Mouse (Mus musculus): ENCODE results near the gene Rbms3.

Rbms3 gene

DNA sequence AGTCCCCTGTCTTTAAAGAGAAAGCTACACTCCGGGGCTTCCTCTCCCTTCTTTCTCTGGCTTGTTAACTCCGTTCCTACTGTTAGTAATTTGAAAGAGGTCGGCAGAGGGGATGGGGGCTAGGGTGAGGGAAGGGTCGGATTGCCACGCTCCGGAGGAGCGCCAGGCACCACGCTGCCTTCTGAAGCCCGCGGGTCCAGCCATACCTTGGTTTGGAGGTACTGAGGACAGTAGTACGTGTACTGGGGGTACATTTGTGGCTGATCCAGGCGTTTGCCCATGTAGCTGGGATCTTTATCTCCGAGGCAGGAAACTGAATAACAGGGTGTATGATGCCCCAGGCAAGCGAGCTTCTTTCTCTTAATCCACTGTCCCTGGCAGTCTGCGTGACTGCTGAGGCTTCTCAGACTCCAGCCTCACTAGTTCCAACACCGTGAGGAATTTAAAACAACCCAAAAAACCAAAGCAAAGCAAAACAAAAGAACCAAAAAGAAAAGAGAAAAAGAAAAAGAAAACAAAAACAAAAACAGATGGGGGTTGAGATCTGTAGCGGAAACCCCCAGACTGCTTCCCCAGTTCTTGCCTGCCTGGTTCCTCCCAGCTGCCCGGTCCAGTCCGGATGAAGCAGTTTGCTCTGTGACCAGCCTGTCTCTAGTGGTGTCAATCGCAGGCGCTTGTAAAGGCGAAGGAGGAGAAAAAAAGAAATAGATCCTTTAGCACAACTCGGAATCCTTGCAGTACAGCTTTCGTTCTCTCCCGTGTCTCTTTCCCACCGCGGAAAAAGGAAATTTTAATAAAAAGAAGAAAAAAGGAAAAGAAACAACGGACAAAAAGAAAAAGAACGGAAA, 378.0 kb downstream of the Rbms3 start:
- DNase-seq (ENCODE audit: low spot score), result peak; percentile 77

DNA sequence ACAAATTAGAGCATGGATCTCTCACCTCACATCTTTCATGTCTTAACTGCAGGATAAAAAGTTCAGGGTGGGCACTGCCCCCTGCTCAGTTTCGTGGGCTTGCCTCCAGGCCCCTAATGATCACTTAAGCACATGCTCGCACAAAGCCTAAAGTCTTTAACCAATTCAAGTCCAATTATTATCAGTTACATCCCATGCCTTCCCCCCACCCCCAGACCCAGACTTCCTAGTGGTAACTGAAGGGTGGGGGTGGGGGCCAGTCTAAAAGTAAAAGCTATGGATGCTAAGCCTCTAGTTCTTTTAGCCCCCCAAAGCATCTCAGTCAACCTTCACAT, 378.9 kb downstream of the Rbms3 start:
- DNase-seq (ENCODE audit: low spot score), result no peak

DNA sequence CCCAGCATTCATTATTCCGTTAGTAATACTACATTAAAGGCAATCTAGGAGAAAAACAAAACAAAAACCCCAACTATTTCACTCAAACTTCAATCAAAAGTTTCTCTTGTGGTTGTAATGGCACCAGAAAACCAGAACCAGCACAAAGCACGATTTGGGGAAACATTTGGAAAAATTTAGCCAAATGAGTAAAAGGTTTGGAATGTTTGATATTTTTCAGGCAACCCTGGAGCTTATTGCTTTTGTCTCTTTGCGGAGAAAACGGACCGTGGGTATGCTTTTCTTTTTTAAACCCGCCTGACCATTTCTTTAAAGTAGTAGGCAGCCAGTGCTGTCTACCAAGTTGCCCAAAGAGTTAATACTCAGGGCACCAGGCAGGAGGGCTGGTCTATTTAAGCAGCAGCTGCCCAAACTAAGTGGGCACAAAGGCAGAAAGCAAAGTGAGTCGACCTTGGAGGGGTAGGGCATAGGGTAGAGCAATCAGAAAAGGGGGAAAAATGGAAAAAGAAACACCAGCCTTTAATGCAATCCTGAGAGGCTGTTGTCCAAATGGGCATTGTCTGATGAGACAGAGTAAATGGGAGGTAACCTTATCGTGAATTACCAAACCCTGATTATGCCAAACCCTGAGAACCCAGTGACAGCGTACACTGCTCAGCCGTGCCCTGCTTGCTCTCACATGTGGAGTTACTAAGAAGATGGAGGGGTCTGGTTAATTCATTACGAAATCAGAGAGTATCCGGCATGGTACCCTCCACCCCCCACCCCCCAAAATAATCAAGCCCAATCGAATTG, 379.5 kb downstream of the Rbms3 start:
- DNase-seq (ENCODE audit: low spot score), result peak; percentile 38

DNA sequence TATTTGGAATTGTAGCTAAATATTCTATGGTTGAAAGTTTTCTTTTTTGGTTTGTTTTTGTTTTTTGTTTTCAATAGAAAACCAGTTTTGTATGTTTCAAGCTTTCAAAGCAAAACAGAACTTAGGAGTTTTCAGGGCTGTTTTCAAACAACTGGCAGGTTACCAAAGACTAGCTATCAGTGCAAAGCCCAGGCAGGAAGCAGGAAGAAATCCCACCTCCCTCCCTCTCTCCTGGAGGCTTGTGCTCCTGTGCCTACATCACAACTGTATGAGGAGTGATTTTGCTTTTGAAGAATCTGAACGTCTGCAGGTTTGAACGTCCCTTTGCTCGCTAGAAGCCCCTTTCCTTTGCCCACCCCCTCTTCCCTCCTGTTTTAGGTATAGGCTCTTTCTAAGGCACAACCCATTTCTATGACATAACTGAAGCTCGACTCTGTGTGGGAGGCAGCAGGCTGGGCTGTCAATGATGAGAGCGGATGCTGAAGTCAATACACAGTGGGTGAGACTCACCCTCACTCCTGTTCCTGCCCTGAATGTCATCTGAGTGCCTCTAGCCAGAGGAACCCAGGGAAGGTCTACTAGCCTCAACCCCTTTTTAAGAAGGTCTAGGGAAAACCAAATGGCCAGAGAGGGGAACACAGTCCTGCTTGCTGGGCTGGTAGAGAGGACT, 382.3 kb downstream of the Rbms3 start:
- DNase-seq (ENCODE audit: low spot score), result no peak

DNA sequence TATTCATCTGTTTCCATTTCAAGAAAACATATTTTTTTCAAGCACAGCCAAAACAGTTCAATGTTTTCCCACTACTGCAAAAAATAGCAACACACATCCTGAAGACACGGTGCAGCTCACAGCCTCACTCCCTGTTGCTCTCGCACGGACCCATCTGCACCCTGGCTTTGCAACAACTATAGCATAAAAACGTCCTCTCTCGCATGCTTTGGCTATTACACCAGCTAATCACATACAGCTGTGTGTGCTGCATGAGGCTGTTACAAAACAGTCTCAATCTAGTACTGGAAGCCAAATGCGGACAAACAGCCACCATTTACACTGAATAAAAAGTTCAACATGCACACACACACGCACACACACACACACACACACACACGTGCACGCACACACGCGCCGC, 383.5 kb downstream of the Rbms3 start:
- peak; percentile 18 for DNase-seq (ENCODE audit: low spot score)

DNA sequence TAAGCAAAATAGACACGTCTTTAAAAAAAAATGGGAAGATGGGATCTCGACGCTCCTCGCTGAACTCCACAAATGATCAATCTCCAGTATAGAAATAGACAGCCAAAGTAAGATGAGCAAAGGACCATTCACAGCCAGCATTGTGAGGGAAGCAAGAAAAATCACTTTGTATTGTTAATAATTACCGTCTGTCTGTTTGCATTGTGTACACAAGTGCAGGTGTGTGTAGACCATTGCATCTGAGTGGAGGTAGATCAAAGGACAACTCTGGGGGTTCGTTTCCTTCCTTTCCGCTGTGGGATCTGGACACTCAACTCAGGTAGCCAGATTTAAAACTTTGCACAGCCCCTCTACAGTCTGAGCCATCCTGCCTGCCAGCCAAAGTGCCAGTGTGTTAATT, 386.3 kb downstream of the Rbms3 start:
- no peak for DNase-seq (ENCODE audit: low spot score)

DNA sequence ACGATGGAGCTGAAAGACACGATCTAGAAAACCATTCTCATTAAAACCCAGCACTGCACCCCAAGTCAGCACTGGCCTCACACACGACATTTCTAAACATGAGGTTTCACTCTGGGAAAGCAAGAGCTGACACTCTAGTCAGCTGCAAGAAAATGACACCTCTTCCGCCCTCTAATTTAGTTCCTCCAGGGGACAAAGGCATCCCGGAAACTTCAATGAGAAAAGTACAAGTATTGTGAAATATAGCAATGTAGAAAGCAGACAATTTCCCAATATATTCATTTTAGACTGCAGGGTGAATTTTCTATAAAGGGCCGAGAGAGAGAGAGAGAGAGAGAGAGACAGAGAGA, 395.0 kb downstream of the Rbms3 start:
- DNase-seq (ENCODE audit: low spot score), result peak; percentile 37

DNA sequence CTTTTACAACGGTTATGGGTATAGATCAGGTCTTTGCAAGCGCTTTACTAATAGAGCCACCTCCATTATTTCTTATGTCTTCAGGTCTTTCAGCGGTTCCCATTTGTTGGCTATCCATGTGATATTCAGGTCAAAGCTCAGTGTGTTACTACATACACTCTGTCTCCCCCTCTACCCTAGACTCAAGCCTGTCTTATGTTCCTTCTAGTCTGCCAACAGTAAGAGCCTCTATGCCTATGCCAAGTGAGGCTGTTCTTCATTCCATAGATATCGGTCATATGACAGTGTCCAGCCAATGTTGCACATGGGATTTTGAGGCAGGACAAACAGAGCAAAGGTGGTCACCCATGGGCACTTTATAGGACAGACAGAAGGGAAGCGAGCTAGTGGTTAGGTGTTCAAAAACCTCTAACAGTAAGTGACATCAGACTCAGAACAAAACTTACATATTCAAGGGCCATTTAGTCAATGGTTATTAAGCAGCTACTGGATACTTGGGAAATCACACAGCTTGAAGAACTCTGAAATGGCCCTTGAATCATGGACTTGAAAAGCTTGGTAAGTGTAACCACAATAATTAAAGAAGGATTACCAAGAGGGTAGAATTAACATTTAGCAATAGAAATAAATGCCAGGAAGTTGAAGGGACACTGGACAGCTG, 395.5 kb downstream of the Rbms3 start:
- no peak for DNase-seq (ENCODE audit: low spot score)

DNA sequence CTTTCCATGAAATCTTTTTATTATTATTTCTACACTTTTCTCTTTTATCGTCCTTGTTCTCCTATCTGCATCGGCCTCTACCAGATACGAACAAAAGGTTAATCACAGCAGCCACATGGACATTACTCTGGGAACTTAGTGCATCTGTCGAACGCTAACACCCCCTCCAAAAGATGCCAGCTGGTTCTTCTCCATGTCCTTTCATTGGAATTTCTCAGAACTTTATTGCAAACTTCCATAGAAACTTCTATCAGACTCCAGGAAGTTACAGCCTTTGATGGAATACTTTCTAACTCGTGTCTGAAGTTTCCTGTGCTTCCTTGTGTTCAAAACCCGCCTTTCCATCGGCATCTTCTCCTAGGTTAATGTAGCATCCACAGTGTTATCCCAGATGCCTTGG, 407.0 kb downstream of the Rbms3 start:
- no peak for DNase-seq (ENCODE audit: low spot score)

DNA sequence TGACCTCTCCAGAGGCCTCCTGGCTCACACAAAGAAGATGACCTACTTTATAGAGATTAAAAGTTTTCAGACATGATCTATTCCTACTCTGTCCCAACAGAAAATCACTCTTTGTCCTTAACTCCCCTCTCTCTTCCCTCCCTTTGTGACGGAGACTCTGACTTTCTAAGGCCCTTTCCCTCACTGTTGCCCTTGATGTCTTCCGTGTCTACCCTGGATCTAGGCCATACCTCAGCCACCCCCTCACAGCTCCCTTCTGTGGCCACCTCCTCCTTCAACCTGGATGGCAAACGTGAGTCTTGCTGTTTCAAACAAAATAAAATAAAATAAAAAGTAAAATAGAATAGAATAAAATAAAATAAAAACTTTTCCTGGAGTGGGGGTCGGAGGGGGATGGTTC, 408.2 kb downstream of the Rbms3 start:
- DNase-seq (ENCODE audit: low spot score), result no peak

DNA sequence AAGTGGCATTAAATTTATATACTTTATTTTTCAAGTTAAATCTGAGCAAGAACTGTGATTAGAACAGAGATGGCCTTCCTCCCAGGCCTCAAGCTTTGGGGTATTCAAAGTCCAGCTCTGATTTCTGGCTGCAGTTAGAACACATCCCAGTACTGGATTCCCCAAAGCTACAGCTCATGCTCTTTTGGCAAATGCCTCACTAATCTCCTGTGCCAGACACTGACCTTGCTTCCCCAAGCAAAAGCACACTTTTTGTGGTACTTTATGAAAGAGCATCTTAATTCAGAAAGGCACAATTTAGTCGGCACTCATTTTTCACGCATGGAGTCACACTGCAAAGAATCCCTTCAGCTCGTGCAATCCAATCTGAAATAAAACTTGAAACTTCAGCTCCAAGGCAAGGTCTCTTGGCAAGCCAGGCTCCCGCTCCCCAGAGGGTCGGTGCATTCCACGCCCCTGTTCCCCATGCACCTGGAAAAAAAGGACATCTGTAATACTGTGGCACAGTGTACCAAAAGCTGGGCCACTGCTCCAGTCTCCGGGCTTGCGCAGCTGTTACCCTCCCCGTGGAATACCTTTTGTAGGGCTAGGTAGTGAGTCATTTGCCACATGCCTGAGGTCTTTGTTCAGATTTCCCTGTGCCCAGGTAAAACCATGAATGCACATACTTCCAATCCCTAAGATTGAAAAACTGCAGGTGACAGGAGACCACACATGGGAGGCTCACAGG, 413.5 kb downstream of the Rbms3 start:
- DNase-seq (ENCODE audit: low spot score), result no peak

DNA sequence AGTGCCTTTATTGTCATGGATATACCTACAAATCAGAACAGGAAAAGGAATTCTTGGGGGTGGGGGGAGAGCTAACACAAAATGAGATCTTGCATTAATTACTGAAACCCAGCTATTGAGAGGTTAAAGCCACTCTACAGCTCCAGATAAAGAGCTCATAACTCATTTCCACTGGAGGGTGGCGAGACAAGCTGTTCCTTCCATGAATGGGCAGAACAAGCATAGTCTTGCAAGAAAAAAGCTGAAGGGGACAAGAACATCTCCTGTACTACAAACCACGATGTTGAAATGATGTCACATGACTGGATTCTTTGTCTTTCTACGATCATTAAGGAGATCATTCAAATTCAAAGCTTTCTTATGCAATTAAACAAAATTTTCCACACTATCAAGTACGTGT, 417.7 kb downstream of the Rbms3 start:
- DNase-seq (ENCODE audit: low spot score), result no peak

DNA sequence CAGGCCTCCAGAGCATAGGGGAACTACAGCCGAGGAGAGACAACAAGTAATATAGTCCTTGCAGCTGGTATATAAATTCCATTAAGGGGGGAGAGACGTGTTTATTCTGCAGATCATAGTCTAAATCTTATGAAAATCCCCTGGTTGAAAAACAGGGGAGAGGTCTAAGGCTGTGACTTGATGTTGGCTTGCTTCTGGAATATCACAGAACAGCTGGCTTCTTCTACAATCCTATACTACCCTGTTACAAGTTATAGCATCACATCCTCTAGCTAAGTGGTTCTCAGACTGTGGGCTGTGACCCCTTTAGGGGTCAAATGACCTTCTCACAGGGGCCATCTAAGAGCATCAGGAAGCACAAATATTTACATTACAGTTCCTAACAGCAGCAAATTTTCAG, 419.4 kb downstream of the Rbms3 start:
- DNase-seq (ENCODE audit: low spot score), result no peak

DNA sequence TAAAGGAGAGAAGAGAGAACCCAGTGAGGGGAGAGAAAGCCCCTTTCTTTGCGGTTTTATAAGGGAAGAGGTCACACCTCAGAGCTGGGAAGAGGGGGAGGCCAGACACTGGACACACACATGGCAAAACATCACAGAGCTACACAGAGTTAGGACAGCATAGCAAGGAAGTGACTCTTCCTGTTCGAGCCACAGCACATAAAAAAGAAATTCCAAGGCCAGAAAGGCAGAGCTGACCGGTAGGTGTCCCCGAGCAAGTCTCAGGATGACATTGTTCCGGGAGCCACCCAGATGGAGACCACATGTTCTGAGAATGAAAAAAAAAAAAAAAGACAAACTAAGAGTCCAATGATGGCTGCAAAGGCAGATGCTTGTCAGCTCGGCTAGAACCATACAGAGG, 424.3 kb downstream of the Rbms3 start:
- DNase-seq (ENCODE audit: low spot score), result no peak

DNA sequence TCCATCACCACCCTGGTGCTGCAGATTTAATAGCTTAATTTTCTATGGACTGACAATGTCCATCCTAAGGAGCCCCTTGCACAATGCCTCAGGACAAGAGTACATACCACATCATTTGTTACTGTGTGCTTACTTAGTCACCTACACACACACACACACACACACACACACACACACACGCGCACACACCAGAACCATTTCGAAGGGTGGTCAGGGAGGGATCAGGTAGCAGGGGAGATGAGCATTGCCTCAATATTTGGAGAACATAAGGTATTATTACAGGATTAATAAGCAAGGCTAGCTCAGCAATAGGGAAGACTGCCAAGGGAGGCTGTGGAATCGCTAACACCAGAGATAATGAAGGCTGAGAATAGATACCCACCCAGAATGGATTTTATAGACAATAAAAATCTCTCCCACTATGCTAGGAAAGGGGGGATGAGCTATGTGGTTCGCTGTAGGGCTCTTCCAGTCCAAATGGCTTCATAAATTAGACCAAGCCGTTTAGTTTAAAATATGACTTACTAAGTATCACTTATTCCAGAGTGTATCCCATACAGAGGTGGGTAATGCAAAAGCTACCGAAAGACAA, 429.6 kb downstream of the Rbms3 start:
- DNase-seq (ENCODE audit: low spot score), result no peak

DNA sequence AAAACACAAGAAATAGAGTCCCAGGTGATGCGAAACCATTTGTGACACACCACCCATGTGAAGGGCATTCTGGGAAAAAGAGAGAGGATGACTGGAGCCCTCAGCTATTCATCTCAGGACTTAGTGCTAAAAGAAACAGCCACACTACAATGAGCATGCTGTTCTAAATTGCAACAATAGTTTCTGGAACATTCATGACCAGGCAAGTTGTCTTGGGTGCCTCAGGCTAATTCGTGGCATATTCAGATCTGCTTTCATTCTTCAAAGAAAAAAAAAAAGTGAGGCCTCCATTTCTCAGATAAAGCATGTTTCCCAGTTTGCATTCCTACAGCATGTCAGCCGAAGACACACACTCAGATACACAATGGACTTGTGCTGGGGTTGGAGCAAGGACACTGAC, 432.2 kb downstream of the Rbms3 start:
- no peak for DNase-seq (ENCODE audit: low spot score)

DNA sequence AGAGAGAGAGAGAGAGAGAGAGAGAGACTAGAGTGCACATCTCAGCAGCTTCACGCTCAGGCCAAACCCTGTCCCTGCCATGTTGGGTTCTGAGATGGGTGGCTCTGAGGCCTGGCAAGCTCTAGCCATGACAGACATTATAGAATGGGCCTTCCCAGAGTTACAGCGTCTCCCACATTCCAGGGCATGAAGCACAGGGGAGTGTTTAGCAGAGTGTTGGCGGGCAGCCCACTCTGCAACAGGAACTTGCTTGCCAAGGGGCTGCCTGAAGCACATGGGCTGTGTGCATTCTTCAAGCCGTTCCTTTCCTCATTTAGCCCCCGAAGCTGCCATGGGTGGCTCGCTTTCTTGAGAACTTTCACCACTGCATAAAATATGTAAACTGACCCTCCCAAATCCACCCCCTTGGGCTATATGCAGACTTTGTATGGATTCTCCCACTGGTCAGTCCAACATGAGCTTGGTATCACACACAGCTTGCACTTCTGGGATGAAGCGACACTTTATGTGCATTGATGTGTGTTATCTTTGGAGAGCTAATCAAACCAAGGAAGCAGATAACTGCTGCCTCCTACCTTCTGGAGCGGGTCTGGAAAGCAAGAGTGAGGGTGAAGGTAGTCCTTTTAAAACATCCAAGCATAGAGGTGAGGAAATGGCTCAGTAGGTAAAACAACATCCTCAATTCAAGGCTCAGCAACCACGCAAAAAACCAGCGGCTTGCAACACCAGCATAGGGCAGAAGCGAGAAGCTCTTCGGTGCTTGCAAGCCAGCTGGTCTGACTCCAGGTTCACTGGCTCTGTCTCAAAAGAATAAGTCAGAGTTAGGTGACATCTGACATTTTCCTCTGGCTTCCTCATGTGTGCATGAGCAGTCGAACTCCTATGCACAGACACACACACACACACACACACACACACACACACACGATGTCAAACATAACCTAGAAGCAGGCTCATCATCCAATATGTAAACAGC, 436.9 kb downstream of the Rbms3 start:
- peak; percentile 74 for DNase-seq (ENCODE audit: low spot score)

DNA sequence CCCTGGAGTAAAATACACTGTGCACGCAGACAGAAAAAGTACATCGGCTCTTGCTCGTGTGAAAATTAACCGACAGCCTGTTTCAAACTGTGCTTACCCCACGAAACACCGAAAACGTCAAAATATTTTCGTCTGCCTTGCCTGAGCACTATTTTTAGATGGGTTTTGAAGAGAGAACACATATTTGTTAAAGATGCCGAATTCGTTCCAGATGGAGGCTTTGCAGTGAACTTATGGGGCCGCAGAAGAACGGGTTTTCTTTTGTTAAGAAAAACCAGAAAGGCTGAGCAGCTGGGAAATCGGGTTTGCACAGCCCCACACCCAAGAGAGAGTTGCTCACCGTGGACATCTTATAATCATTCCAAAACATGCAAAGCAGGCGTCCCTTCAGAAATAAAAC, 437.6 kb downstream of the Rbms3 start:
- DNase-seq (ENCODE audit: low spot score), result peak; percentile 5

DNA sequence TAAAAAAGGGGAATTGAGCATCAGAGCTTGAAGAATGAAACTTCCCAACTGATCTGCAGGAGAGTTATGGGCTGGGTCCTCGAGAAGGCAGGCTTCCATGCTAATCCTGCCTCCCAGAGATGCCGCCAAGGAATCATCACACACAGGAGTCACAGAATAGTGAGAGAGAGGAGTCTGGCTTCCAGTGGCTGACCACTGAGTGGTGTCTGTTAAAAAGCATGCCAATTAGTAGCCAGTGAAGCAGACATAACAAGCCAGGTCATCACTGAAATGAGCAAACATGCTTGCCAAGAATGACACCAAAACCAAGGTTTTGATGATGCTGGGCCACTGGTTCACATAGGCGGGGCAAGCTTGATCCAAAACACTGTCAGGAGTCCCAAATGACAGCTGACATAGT, 441.3 kb downstream of the Rbms3 start:
- no peak for DNase-seq (ENCODE audit: low spot score)

All from adipocyte (in vitro differentiated cells).